Mouse (Mus musculus) mouse trophoblast stem cell (cell line): Measurements from ENCODE around the gene Igflr1.

Source experiments
- in situ Hi-C, 2 experiments: fragments of 300-500 bp; cut with MseI, MboI; formaldehyde crosslinking; loops; 2 replicates in 1 of 2; 3 replicates in 1 of 2; pipeline ENCODE4 v1.15.1; 2025

The Igflr1 gene

DNA sequence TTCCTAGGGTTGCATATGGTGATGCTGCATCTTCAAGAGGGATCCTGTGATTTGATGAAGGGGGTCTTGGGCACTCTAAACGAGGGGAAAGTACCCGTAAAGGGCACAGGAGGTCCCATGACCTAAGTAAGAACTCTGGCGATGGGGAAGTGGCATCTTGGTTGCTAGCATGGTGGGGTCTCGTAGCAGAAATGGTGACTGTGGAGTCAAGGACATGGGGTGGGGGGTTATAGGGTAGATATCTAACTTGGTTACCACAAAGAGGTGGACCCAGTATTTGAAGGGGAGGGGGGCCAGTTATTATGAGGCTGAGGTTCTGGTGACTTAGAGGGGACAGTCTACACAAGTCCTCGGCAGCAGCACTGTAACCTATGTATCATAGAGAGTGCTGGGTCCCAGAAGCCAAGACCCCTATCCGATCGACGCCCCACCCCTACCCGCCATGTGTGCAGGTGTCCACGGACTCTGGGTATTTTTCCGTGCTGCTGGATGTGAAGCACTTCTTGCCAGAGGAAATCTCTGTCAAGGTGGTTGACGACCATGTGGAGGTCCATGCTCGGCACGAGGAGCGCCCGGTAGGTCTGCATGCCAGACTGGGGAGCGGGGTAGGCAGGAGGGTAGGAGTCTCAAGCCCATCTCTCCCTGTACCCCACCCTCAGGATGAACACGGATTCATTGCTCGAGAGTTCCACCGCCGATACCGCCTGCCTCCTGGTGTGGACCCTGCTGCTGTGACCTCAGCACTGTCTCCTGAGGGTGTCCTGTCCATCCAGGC is 11.2 kb upstream of the Igflr1 start:
- in situ Hi-C loops, result no loop called here

DNA sequence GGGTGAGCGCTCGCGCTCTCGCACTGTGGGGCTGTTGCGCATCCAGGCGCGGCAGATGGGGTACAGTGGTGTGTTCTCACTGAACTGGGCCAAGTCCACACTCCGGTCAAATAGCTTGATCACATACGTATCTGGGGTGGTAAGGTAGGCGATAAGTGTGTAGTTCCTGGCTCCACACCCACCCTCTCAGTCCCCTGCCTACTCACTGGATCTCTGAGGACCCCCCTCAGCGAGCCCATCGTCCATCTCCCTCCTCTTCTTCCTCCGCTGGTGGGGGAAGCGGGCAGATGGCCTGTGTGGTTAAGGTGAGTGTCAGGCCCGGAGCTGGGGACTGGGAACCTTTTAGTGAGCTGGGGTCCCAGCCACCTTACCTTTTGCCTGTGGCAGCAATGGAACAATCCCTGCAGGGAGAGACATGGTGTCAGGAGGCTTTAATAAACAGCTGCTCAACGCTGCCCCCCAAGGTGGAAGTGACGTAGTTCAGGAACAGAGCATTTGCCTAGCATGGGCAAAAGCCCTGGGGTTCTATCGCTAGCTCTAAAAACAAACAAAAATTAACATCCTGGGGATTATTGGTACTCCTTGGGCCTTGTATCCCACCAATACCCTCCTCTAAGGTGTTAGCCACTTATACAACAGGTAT is 8.2 kb upstream of the Igflr1 start:
- in situ Hi-C loops, result no loop called here

DNA sequence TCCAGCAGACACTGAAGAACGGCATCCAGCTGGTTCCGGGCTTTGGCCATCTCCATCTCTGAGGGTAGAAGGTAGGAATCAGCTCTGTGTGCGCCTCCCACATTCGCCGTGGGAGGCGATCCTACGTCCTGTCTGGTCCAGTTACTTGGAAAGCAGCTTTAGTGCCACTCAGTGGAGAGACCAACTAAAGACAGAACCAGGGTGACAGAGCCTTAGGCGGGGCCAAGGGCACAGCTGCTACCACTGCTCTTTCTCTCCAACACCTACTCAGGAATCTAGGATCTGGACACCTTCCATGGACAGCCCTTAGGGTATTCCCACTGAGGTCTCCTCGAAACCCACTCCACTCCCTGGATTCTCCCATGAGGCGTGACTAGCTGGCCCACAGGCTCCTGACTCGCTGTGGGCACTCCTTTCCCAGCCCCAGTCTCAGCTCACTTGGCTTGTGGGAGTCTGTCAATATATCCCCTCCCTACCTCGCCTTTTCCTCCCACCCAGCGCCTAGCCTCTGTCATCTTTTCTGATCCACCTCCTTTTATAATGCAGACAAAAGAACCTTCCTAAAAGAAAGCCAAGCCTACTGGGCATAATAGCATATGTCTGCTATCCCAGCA is 7.2 kb upstream of the Igflr1 start:
- in situ Hi-C loops, result no loop called here

DNA sequence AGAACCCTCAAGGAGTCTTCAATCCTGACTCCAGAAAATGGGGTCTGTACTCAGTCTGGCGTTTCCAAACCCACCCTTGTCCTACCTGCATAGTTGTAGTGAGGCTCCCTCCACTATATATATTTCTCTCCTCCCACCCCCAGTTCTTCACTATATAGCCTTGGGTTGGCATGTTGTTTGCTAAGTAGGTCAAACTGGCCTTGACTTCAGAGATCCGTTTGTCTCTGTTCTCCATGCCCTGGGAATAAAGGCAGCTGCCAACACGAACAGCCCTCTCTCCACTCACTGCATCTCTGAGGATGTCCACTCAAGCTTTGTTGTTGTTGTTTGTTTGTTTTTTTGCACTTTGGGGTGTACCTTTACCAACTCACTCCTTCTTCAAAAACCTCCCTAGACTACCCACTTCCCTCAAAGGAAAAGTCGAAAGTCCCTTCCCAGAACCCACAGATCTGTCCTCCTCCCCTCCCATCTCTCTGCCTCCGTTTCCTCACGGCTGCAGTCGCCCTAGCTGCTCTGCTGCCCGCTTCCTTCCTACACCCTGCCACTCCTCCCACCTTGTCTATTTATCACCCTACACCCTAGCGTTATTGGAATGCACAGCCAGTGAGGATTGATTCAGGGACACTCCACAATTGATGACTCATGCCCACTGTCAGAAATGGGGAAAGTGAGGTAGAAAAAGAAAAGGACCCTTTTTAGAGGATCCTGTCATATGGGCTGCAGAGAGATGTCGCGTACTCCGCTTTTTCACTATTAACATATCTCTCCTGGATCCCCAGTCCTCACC is 6.4 kb upstream of the Igflr1 start:
- in situ Hi-C loops, result no loop called here

DNA sequence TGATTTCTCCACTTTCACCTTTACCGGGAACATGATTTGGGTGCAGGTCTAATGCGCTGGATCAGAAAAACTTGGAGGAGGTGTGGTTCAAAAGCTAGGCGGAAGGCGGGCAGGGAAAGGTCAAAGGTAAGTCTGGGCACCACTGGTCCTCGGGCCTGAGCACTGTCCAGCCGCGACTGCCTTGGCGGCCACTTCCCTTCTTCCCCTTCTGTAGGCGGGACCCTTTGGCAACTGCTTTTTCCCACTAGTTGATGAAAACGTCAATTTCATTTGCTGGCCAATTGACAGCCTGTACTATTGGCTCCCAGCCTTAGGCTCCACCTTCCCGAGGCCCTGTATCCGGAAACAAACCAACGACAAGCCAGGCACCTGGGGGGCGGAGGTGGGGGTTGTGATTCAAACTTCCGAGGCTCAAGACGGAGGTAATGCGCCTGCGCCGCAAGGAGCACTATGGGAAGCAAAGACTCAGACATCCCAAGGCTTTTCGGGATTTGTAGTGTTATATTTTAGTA is 5.7 kb upstream of the Igflr1 start, which contains the start of gene Lin37:
Gene Lin37, minus strand, starts transcription at position 396 of the 512 bp plus-strand sequence.
- in situ Hi-C loops, result no loop called here

DNA sequence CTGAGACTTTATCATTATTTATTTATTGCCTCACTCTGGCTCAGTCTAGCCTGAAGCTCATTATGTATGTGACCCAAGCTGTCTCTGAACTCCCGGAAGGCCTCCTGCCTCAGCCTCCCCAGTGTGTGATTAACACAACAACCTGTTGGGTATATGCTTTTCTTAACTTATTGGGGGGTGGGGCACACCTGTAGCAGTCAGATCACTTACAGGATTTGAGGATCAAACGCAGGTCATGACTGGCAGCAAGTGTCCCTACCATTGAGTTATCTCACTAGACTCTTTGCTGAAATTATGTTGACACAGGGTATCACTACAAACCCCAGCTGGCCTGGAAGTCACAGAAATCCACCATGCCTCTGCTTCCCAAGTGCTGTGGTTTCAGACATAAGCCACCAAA is 4.9 kb upstream of the Igflr1 start:
- in situ Hi-C loops, result no loop called here

DNA sequence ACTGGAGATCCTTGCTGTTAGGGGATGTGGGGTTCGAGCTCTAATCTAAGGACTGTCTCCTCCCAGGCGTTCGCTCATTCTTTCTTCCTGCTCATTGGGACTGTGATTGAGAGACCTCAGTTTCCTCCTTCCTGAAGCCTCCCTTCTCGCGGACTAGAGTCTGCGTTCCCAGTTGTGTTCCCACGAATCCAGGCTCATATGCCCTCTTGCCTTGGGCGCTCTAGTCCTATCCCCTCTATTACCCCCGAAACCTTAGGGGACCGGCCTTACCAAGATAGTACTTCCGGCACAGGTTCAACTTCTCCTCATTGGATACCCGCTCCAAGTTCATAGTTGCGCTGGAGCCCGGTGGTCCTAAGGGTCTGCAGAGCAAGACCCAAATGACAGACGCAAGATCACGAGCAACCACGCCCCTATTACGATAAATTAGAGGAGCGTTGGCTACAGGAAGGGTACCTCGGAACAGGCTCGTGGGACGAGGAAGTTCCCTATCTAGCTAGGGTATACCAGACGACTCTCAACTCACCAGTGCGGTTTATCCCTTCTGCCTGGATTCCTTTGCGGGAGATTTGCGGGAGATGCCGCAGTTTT is 2.6 kb upstream of the Igflr1 start:
- in situ Hi-C loops, result no loop called here

DNA sequence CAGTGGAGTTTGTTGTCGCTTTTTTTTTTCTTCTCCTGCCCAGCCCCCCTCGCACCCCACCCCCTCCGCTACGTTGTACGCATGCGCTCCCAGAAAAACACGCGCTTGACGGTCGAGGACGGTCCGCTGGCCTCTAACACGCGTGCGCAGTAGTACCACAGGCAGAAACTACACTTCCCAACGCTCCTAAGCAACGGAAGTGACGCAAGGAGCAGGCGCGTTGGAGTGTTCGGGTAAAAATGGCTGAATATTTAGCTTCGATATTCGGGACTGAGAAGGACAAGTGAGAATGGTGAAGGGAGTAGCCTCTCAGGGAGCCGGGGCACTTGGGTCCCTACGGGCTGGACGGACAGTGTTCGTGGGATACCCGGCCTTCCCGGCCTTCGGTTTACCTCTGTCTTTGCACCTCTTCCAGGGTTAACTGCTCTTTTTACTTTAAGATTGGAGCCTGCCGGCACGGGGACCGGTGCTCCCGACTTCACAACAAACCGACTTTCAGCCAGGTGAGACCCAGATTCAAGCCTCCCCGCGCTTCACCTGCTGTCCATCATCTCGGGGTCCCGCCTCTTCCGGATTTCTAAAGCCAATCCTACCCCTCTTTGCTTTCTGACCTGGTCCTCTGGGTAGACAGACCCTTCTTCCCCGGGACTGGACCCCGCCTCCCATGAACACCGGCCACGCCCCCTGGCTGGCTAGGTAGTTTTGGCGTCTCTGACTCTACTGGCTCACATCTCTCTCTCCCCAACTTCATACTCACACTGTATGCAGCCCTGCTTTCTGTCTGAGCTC is 1.9 kb upstream of the Igflr1 start, which contains the start of the genes U2af1l4, Gm49396 and Psenen:
Gene U2af1l4, plus strand, starts transcription at position 185 of the 789 bp plus-strand sequence.
Gene Gm49396, plus strand, starts transcription at position 228 of the 789 bp plus-strand sequence.
Gene Psenen, minus strand, starts transcription at position 511 of the 789 bp plus-strand sequence.
- in situ Hi-C loops, result no loop called here

DNA sequence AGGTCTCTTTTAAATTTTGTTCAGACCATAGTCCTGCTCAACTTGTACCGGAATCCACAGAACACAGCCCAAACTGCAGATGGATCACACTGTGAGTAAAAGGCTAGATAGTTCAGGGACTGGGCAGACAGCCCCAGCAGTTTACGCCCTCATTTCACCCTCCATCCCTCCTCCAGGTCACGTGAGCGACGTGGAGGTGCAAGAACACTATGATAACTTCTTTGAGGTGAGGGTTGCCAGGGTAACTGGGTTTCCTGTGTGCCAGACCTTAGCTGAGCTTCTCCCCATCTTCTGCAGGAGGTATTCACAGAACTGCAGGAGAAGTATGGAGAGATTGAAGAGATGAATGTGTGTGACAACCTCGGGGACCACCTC is 1.3 kb upstream of the Igflr1 start:
- in situ Hi-C loops, result no loop called here

DNA sequence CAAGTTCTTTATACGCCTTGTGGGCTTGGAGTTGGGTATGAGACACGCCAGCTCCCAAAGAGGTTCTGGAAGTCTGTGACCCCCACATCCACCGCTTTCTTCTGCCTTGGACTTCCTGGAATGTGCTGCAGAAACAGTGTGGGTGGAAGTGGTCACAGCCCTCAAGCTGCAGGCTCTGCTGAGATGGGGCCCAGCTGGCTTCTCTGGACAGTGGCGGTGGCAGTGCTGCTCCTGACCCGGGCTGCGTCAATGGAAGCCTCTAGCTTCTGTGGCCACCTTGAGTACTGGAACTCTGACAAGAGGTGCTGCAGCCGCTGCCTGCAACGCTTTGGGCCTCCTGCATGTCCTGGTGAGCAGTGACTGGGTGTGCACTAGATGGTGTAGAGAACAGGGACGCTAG is 806 bp downstream of the Igflr1 start:
- in situ Hi-C loops, result no loop called here

DNA sequence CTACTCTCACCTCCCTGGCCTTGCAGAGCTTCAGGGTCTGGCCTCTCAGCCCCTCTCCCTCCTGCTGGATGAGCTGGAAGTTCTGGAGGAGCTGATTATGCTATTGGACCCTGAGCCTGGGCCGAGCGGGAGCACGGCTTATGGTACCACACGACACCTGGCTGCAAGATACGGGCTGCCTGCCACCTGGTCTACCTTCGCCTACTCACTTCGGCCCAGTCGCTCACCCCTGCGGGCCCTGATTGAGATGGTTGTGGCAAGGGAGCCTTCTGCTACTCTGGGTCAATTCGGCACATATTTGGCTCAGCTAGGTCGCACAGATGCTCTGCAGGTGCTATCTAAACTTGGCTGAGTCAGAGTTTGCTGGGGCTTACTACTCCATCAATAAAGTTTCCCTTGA is 2.3 kb downstream of the Igflr1 start:
- in situ Hi-C loops, result no loop called here

DNA sequence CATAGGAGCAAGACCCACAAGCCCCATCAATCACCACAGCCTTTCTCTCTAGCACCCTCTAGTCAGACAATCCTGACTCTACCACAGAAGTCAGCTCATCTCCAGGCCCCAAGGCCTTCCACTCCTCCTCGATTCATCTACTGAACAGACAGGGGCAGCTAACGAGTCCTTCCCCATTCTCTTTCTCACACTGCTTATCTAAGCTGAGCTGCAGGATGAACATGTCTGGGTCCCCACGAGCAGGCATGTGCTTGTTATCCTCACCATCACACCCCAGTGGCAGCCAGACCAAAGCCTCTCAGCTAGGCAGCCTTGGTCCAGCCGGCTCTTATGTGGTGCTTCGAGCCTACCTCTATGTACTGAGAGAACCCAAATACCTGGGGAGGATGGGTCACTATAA is 7.2 kb downstream of the Igflr1 start:
- in situ Hi-C loops, result no loop called here

DNA sequence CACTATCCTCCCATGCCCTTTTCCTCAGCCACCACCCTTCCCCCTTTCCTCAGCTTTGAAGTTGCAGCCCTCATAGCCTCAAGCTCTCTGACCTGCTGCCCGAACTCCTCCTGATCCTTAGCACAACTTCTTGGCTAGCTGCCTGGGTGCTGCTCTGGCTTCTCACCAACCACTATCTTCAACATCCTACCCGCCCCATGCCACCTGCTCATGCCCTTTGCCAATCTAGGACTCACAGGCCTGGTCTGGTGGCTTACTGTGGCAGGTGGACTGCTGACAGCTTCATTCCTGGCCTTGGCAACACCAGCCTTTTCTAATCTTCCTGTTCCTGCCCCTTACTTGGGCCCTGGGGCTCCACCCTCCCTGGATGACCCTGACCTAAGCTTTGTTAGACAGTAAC is 7.7 kb downstream of the Igflr1 start:
- in situ Hi-C loops, result no loop called here

DNA sequence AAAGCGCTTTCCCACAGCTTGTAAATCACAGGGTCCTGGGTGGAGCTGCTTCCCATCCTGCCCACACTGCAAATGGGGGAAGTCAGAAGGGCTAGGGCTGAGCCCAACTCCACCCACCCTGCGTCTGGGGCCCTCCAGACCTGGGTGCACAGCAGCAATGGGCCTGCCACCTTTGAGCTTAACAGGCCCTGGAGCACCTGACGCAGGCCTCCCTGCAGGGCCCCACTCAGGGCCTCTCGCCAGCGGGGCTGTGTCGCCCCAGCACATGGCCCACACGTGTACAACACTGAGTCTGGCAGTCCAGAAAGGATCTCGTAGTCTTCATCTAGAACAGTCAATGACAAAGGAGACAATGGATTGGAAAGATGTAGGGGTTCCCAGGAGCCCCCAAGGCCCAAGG is 14.7 kb downstream of the Igflr1 start:
- in situ Hi-C loops, result no loop called here

DNA sequence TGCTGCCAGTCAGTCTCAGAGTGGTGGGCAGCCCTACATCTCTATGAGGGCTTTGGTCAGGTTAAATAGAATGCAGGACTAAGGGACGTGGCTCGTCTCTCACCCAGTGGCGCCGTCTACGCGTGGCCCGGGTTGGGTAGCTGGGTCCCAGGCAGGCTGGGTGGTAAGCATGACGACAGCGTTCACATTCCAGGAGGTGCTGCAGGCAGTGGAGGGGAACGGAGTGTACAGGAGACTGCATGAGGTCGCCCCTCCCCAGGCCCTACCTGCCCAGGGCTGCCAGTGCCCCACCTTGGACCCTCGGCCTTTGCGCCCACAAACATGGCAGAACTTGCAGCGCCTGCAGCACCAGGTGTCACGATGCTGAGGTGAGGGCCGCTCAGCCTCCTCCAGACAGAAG is 16.3 kb downstream of the Igflr1 start:
- in situ Hi-C loops, result no loop called here

DNA sequence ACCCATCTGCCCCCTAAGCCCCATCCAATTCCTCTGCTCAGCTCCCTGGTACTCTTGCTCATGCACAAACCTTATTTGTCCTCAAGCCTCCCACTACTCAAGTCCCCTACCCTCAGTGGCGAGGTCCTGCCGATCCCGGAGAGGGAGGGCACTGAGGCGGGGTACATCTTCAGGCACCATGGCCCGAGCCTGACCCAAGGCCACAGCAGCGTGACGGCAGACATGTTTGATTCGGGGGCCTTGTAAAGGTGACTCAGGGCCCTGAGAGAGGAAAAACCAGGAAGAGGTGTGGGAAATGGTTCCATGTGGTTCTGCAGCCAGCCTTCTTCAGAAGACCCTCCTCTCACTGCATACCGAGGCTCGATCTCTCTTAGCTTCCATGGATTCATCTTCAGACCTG is 19.1 kb downstream of the Igflr1 start:
- in situ Hi-C loops, result no loop called here

DNA sequence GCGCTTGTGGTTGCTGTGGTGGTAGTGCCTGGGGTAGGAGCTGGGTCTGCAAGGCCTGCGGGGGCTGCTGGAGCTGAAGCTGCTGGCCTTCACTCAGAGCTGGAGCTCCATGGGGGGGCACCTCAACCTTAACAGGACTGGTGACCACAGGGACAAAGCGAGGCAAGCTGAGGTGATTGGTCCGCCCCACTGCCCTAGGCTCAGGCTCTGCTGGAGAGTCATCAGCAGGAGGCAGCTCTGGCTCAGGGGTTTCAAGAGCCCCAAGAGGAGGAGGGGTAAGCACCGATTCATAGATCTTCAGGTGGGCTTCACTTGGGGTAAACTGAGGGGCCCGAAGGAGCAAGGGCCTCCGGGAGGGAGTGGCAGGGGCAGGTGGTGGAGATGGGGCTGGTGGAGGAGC is 19.9 kb downstream of the Igflr1 start:
- in situ Hi-C loops, result no loop called here

DNA sequence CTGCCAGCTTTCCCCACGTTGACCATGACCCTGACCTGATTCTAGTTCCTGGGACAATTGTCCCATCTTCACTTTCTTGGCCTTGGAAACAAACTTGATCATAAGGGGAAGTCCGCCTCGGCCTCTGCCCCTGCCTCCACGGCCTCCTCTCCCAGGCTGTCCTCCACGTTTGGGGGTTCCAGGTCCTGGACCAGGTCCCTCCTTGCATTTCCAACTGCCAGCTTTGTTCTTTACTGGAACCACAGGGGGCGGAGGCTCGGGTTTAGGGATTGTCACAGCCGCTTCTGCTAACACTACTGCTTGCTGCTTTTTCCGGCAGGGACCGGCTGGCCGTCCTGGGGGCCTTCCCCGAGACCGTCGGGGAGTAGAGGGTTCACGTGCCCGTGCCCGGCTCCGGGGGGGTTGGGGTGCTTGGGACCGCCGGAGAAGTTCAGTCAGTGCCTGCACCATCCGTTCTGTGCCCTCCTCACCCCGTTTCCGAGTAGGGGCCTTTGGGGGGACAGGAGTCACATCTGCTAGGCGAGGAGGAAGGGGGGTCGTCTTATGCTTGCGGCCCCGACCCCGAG is 21.3 kb downstream of the Igflr1 start:
- in situ Hi-C loops, result no loop called here

DNA sequence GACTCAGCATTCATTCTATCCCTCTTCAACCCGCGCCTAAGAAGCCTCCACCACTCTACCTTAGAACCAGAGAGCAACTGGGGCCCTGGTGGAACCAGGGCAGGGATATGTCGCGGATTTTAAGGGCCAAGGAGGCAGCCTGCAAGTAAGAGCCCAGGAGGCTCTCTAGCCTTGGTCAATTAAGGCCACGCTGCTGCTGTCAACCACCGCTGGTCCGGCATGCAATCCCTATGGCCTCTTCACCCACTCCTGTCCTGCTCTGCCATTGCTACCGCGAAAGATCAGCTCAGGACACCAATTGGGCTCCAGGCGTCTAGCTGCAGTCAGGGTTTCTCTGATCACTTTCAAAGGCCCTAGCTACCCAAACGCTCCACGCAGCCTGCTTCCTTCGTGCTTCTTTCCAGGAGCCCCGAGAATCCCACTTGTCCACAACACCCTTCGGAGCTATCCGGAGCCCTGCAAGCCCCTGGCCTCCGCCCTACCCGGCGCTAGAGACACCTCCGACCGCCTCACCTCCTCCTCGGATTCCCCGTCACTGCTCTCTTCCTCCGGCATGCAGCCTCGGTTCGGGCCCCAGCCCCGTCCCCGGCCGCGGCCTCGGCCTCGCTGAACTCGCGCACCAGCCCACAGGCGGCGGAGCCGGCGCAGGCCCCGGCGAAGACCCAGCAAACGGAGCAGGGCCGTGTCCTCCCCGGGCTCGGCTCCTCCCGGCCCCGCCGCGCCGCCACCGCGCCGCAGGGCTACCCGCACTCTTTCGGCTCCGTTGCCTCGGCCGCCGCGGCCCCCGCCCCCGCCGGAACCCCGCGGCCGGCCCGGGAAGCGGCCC is 22.8 kb downstream of the Igflr1 start:
- in situ Hi-C loops, result no loop called here
